Mouse (Mus musculus) olfactory bulb, adult 2 months (tissue): Measurements from ENCODE around the gene Sema5a.

Experiments used
- CTCF ChIP-seq: fragments of 200-500 bp; IDR thresholded peaks from 2 replicates; pipeline ENCODE4 v1.5.1; 2012; ENCODE audit warnings: low read depth, mild to moderate bottlenecking, low read length, moderate library complexity; ENCODE audit not compliant: insufficient read depth
- POLR2A ChIP-seq: fragments of 200-500 bp; IDR thresholded peaks from 2 replicates; pipeline ENCODE4 v1.6.1; 2012; ENCODE audit warnings: mild to moderate bottlenecking, low read depth, low read length, moderate library complexity; ENCODE audit not compliant: insufficient read depth

GRCm38 (mm10) chr15:32339426-32339825, 94.8 kb downstream of the Sema5a start:
- TF ChIP-seq POLR2A (no peak), CTCF (no peak)
